Mouse (Mus musculus) kidney, embryonic 14.5 days (tissue): Measurements from ENCODE around the gene Nptx1. TPM values are rescaled to one million over a fixed set of nuclear protein-coding genes. Genes with fewer than 3 reads are reported as not detected.
A peak's percentile ranks its signal among the peaks of the same experiment; 100 is the strongest.

Experiments
- ATAC-seq: fragments of 200-750 bp; cut with Nextera tagmentation; 2 replicates; pipeline ENCODE4 v1.8.0; 2017; ENCODE audit warnings: moderate number of reproducible peaks, mild to moderate bottlenecking, moderate TSS enrichment, moderate library complexity; ENCODE audit not compliant: low FRiP score, low TSS enrichment
- H3K27ac ChIP-seq: fragments of 300-500 bp; sonication (generic); 2 replicates; pipeline ENCODE4 v1.5.1; 2014; ENCODE audit warnings: low read depth, mild to moderate bottlenecking, low read length, moderate library complexity, mixed read lengths
- H3K27me3 ChIP-seq: fragments of 300-500 bp; sonication (generic); 2 replicates; pipeline ENCODE4 v1.6.1; 2014; ENCODE audit warnings: mild to moderate bottlenecking, low read length; ENCODE audit not compliant: control insufficient read depth, insufficient read depth
- H3K36me3 ChIP-seq: fragments of 300-500 bp; sonication (generic); 2 replicates; pipeline ENCODE4 v1.6.1; 2014; ENCODE audit warnings: low read length, mixed read lengths; ENCODE audit not compliant: control insufficient read depth, insufficient read depth
- H3K4me1 ChIP-seq: fragments of 300-500 bp; sonication (generic); 2 replicates; pipeline ENCODE4 v1.6.1; 2014; ENCODE audit warnings: low read length, mixed read lengths; ENCODE audit not compliant: control insufficient read depth, insufficient read depth
- H3K4me2 ChIP-seq: fragments of 300-500 bp; sonication (generic); replicated peaks from 2 replicates; pipeline ENCODE4 v1.6.1; 2014; ENCODE audit warnings: low read depth, mild to moderate bottlenecking, low read length
- H3K4me3 ChIP-seq: fragments of 300-500 bp; sonication (generic); 2 replicates; pipeline ENCODE4 v1.5.1; 2014; ENCODE audit warnings: mild to moderate bottlenecking, low read length
- H3K9ac ChIP-seq: fragments of 300-500 bp; sonication (generic); 2 replicates; pipeline ENCODE4 v1.6.1; 2014; ENCODE audit warnings: low read depth, mild to moderate bottlenecking, low read length, moderate library complexity
- H3K9me3 ChIP-seq: fragments of 300-500 bp; sonication (generic); 2 replicates; pipeline ENCODE4 v1.6.1; 2016; ENCODE audit warnings: low read length; ENCODE audit not compliant: control insufficient read depth
- WGBS: fragments of 180-500 bp; shearing (Covaris S2); extraction: QIAGEN DNeasy Blood & Tissue Kit; methylation state at CpG from one replicate; pipeline ENCODE4 v1.1.7; 2014; 5-methylcytosine and 5-hydroxymethylcytosine counted together
- polyA plus RNA-seq: library from polyadenylated mRNA; unstranded; fragments of >200 nt; fragmentation: Nextera tagmentation; extraction: Ambion mirVana; gene quantifications from 2 replicates; pipeline ENCODE4 v1.2.1, GENCODE M21; 2014

Nptx1 gene
- polyA plus RNA-seq, 1 experiment from 2014 or later: 0.53 TPM

DNA sequence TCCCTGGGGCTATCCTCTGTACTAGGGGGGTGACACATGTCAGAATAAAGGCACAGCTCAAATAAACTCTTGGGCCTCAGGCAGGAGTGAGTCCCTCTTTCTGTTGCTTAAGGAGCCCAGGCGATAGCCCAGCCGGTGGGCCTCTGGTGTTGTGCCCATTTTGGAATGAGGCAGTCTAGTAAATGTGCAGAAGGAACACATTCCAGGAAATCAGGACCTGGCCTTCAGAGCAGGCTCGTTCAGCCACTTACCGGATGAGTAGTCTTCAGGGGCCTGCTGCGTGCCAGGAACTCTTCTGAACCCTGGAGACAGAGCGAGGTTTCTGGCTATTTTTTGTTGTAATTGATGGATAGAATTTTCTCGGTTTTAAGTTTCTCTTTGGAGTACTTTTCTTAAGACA, 7.2 kb upstream of the Nptx1 start:
- WGBS: 61% methylated on average over 7 of the region's 7 CpGs
- no peak for ATAC-seq
- Histone ChIP-seq H3K27ac (no peak overlapping the region), H3K4me2 (no peak overlapping the region), H3K4me1 (peaks cover 11% of the 10 kb centered on the region), H3K27me3 (peaks cover 17% of the 10 kb centered on the region), H3K9me3 (no peaks in the 10 kb centered on the region), H3K9ac (no peak overlapping the region), H3K36me3 (no peaks in the 10 kb centered on the region), H3K4me3 (no peak overlapping the region)

GRCm38 (mm10) chr11:119552902-119553802, 5.6 kb upstream of the Nptx1 start:
- Histone ChIP-seq H3K4me2 (no peak overlapping the region), H3K4me3 (no peak overlapping the region), H3K36me3 (no peaks in the 10 kb centered on the region), H3K27me3 (peaks cover 33% of the 10 kb centered on the region), H3K9me3 (no peaks in the 10 kb centered on the region), H3K9ac (no peak overlapping the region), H3K27ac (no peak overlapping the region), H3K4me1 (peaks cover 20% of the 10 kb centered on the region)
- no peak for ATAC-seq
- 77% methylated on average over 9 of the region's 9 CpGs for WGBS

DNA sequence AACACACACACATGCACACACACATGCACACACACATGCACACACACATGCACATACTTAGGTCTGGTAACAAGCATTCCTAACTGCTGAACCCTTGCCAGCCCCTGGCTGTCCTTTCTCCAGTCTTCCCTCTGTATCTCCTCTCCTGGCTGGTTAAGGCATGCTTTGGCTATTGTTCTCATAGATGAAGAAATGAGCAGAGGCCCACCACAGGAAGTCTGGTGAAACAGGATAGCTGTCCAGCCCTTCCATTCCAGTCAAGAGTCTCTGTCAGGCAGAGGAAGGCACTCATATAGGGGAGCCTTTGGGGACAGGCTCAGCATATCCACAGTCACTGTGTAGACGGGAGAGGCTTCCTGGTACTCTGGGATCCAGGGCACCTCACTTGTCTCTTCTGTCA, 4.7 kb upstream of the Nptx1 start:
- Histone ChIP-seq H3K4me1 (peaks cover 27% of the 10 kb centered on the region), H3K9me3 (no peaks in the 10 kb centered on the region), H3K4me3 (no peak overlapping the region), H3K27me3 (peaks cover 41% of the 10 kb centered on the region), H3K36me3 (no peaks in the 10 kb centered on the region), H3K4me2 (no peak overlapping the region), H3K27ac (no peak overlapping the region), H3K9ac (no peak overlapping the region)
- WGBS: 56% methylated on average over 1 of the region's 1 CpGs
- no peak for ATAC-seq

DNA sequence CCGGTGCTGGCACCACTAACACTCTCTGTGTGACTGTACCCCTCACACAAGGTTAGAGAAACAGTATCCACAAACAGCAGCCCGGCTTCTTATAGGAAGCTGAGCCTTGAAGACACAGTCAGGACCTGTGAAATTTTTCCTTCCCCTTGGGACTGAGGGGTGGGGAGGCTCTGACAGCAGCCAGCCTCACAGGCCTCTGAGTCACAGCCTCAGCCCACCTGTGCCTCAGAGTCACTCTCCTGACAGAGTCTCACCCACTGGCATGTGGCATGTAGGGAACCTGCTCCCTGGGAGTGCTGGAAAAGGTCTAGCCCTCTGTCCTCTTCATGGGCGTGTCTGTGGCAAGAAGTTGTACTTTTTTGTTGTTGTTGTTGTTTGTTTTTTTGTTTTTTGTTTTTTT, 3.9 kb upstream of the Nptx1 start:
- 52% methylated on average over 3 of the region's 3 CpGs for WGBS
- H3K27me3 ChIP-seq: peaks cover 48% of the 10 kb centered on the region

DNA sequence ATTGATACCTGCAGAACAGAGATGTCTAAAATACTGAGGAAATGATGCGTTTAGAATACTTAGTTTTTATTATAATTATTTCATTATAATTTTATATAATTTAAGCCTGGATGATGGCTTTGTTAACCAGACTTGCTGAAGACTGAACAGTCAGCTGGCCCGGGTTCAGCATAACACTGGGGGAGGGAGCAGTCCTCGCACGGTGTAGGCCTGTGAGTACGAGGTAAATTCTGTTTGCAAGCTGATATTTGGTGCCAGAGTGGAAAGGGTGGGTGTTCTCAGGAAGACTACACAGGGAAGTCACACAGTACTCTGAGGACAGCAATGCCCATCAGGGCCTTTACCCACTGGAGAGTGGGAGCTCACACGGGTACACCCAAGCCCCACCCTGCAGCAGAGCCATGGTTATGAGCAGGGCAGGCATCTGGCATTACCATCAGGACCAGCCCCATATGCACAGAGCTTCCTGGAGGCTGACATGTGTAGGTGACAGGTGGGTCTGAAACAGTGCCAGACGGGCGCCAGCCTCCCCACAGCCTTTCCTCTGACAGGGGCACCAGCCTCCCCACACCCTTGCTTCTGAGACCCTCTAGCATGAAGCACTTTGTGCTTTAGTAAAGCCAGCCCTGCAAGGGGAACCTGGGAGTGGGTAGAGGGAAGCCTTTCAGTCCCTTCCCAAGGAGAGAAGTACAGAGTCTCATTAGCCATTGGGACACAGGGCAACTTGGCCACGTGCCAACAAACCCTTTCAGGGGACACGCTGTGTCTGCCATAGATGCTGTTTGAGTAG, 3.2 kb upstream of the Nptx1 start:
- no peak overlapping the region for H3K27ac ChIP-seq
- H3K4me1 ChIP-seq: peaks cover 41% of the 10 kb centered on the region

More for the DNA sequence above, 3.9 kb upstream of the Nptx1 start:
- H3K4me2 ChIP-seq: no peak overlapping the region
- H3K9ac ChIP-seq: no peak overlapping the region
- H3K27ac ChIP-seq: no peak overlapping the region
- no peaks in the 10 kb centered on the region for H3K9me3 ChIP-seq
- peaks cover 33% of the 10 kb centered on the region for H3K4me1 ChIP-seq
- ATAC-seq: no peak
- H3K4me3 ChIP-seq: no peak overlapping the region
- no peaks in the 10 kb centered on the region for H3K36me3 ChIP-seq

DNA sequence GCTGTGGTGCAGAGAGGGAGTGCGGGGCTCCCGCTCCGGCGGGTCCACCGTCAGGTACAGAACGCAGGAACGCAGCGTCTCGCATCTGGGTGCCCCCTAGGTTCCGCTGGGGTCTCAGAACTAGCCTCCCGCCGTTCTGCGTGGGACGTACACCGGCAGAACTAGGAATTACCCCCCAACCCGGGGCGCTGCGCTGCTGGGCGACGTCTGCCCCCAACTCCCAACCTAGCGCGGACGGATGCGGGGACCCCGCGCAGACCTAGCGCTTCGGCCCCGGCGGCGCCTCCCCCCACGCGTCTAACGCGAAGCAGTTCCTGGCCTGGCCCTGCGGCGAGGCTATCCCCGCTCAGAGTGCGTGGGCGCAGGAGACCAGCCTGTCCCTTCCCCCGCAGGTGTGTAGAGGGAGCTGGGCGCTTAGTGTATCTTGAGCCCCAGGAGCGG, 1.8 kb upstream of the Nptx1 start:
- under 1% methylated on average over 43 of the region's 43 CpGs for WGBS
- Histone ChIP-seq H3K4me1 (peaks cover 40% of the 10 kb centered on the region), H3K36me3 (no peaks in the 10 kb centered on the region), H3K9me3 (no peaks in the 10 kb centered on the region), H3K4me3 (peak overlapping the region; percentile 52), H3K27me3 (peaks cover 69% of the 10 kb centered on the region), H3K4me2 (peak overlapping the region; percentile 99), H3K27ac (no peak overlapping the region), H3K9ac (peak overlapping the region; percentile 37)
- no peak for ATAC-seq

More for the DNA sequence above, 3.2 kb upstream of the Nptx1 start:
- Histone ChIP-seq H3K36me3 (no peaks in the 10 kb centered on the region), H3K27me3 (peaks cover 55% of the 10 kb centered on the region), H3K9me3 (no peaks in the 10 kb centered on the region), H3K9ac (no peak overlapping the region), H3K4me2 (no peak overlapping the region), H3K4me3 (no peak overlapping the region)
- whole genome bisulfite sequencing: 62% methylated on average over 10 of the region's 10 CpGs
- no peak for ATAC-seq

DNA sequence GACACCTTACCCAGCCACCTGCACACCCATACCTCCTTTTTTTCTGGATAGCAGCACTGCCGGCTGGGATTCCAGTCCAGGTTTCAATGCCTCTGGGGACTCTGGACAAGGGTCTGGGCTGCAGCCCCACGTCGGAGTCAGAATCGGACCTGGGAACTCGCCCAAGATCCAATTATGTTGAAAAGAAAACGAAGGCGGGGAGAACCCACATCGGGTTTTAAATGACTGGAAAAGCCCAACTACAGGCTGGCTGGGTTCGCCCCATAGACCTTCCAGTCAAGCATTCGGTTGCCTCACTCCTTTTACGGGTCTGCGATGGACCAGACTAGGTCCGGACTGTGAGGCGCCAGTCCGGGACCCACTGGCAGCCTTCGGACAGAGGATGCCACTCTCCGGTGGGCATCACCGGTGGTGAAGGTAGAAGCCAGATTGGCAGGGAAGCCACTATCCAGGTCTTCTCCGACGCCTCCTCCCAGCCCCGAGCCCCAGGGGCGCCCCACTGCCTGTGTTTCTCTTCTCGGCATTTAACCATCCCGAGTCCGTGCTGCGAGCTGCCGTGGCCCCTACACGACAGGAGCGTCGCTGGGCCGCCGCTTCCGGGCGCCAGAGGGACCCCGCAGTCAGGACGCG, 1.3 kb upstream of the Nptx1 start:
- H3K27me3 ChIP-seq: peaks cover 71% of the 10 kb centered on the region
- 1% methylated on average over 37 of the region's 37 CpGs for WGBS
- no peak overlapping the region for H3K27ac ChIP-seq

GRCm38 (mm10) chr11:119547951-119548591, 518 bp upstream of the Nptx1 start:
- no peak overlapping the region for H3K27ac ChIP-seq
- under 1% methylated on average over 30 of the region's 39 CpGs for WGBS
- H3K4me2 ChIP-seq: peak overlapping the region; percentile 99
- H3K9me3 ChIP-seq: no peaks in the 10 kb centered on the region
- H3K4me3 ChIP-seq: peak overlapping the region; percentile 52
- H3K36me3 ChIP-seq: no peaks in the 10 kb centered on the region
- peaks cover 71% of the 10 kb centered on the region for H3K27me3 ChIP-seq
- no peak for ATAC-seq
- peak overlapping the region; percentile 58; the same call in 1 of the 2 replicates for H3K9ac ChIP-seq
- peaks cover 40% of the 10 kb centered on the region for H3K4me1 ChIP-seq

More for the DNA sequence above, 1.3 kb upstream of the Nptx1 start:
- Histone ChIP-seq H3K9me3 (no peaks in the 10 kb centered on the region), H3K4me1 (peaks cover 40% of the 10 kb centered on the region), H3K36me3 (no peaks in the 10 kb centered on the region), H3K9ac (peak overlapping the region; percentile 37; the same call in 1 of the 2 replicates), H3K4me2 (peak overlapping the region; percentile 99), H3K4me3 (peak overlapping the region; percentile 52)
- ATAC-seq: no peak
